Mouse (Mus musculus): ENCODE data around the gene Slmap.

DNA sequence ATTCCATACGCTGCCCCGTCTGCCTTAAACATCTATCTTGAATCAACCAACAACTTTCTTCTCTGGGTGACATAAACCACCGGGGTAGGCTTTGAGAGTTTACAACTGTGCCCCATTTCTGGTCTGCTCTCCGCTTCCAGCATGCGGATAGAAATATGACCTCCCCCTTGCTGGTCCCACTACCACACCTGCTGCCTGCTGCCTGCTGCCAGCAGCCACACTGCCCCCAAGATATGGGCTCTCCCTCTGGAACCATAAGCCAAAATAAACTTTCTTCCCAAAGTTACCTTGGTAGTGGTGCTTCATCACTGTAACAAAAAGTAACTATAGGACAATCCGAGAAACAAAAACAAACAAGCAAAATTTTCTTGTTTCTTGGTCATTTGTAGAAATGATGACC is 26.6 kb downstream of the Slmap start:
- TF ChIP-seq POLR2A (IDR thresholded peaks at IDR 0.05; ENCODE audit: low read depth, low read length) (no peak), CTCF (IDR thresholded peaks at IDR 0.05; ENCODE audit: borderline replicate concordance, insufficient read depth, low read length) (no peak)

All from embryonic fibroblast, embryonic 13.5 days (primary cell).